Mouse (Mus musculus) ES-E14 (cell line): ENCODE measurements at regions not wholly inside any gene's neighbourhood (a gene's known extent, or its start where the extent isn't known, plus 50 kb on each side); places are given as distances from the start of the nearest gene placed in this dataset.

ENCODE experiments used
- CHD2 ChIP-seq: IDR thresholded peaks from 2 replicates; pipeline ENCODE4 v1.6.1; 2014; ENCODE audit warnings: mild to moderate bottlenecking, low read depth, low read length, inconsistent platforms
- HCFC1 ChIP-seq: IDR thresholded peaks from 2 replicates; pipeline ENCODE4 v1.6.1; 2012; ENCODE audit warnings: low read length, inconsistent platforms, borderline replicate concordance; ENCODE audit not compliant: insufficient read depth
- MAFK ChIP-seq: IDR thresholded peaks from 2 replicates; pipeline ENCODE4 v1.6.1; 2014; ENCODE audit warnings: mild to moderate bottlenecking, low read depth, low read length, inconsistent platforms; ENCODE audit not compliant: insufficient read depth
- ZC3H11A ChIP-seq: IDR thresholded peaks from 2 replicates; pipeline ENCODE4 v1.6.1; 2012; ENCODE audit warnings: low read depth, mild to moderate bottlenecking, inconsistent platforms, low read length, borderline replicate concordance
- ZNF384 ChIP-seq: IDR thresholded peaks from 2 replicates; pipeline ENCODE4 v1.6.1; 2012; ENCODE audit warnings: low read depth, low read length, inconsistent platforms

DNA sequence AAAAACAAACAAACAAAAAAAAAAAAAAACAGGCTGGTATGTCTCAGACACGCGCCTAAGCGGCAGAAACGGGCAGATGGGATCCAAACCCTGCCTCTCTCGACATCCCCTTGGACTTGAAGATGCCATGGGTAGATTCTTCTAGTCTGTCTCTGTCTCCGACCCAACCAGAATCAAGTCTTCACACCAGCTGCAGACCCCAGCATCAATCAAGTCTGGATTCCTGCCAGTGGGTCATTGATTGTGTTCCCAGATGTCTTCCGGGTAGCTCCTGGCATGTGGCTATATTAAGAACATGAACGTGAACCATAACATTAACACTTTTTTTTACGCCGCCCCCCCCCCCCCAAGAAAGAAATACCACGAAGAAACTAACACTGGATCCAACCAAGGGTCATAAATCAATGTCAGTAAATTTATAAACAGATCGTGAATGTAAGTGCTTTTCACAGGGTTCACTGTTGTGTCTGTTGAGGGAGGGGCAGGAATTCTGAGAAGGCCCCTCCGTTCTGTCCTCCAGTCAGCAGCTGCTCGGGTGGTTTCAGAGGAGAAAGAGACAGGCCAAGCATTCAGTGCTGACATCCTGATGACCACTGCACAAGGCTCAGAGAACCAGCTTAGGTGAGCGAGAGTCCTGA, 180.8 kb downstream of the Cdc5l start:
- TF ChIP-seq HCFC1 (no peak), ZC3H11A (no peak), ZNF384 (no peak), CHD2 (no peak), MAFK (no peak)
